Mouse (Mus musculus) stomach, embryonic 14.5 days (tissue): Measurements from ENCODE around the gene Smim24. TPM values are rescaled to one million over a fixed set of nuclear protein-coding genes. Genes with fewer than 3 reads are reported as not detected.

Experiments
- ATAC-seq: fragments of 200-750 bp; cut with Nextera tagmentation; 2 replicates; pipeline ENCODE4 v1.8.0; 2017; ENCODE audit warnings: low read depth, moderate TSS enrichment; ENCODE audit not compliant: insufficient number of reproducible peaks, insufficient read depth, low FRiP score
- H3K27ac ChIP-seq: fragments of 300-500 bp; sonication (generic); 2 replicates; pipeline ENCODE4 v1.5.1; 2014; ENCODE audit warnings: mild to moderate bottlenecking, low read length, moderate library complexity, mixed read lengths
- H3K27me3 ChIP-seq: fragments of 300-500 bp; sonication (generic); 2 replicates; pipeline ENCODE4 v1.6.1; 2014; ENCODE audit warnings: low read length, control low read depth, mixed read lengths; ENCODE audit not compliant: control insufficient read depth, insufficient read depth
- H3K36me3 ChIP-seq: fragments of 300-500 bp; sonication (generic); 2 replicates; pipeline ENCODE4 v1.6.1; 2014; ENCODE audit warnings: mild to moderate bottlenecking, control low read depth, low read length, moderate library complexity, mixed read lengths; ENCODE audit not compliant: control insufficient read depth, insufficient read depth
- H3K4me1 ChIP-seq: fragments of 300-500 bp; sonication (generic); 2 replicates; pipeline ENCODE4 v1.6.1; 2014; ENCODE audit warnings: low read length, control low read depth, mixed read lengths; ENCODE audit not compliant: control insufficient read depth, insufficient read depth
- H3K4me2 ChIP-seq: fragments of 300-500 bp; sonication (generic); replicated peaks from 2 replicates; pipeline ENCODE4 v1.6.1; 2014; ENCODE audit warnings: low read depth, low read length, control low read depth
- H3K4me3 ChIP-seq: fragments of 300-500 bp; sonication (generic); 2 replicates; pipeline ENCODE4 v1.5.1; 2014; ENCODE audit warnings: low read depth, low read length, control low read depth
- H3K9ac ChIP-seq: fragments of 300-500 bp; sonication (generic); replicated peaks from 2 replicates; pipeline ENCODE4 v1.6.1; 2014; ENCODE audit warnings: low read depth, mild to moderate bottlenecking, control low read depth, low read length, moderate library complexity, mixed read lengths
- H3K9me3 ChIP-seq: fragments of 300-500 bp; sonication (generic); 2 replicates; pipeline ENCODE4 v1.6.1; 2016; ENCODE audit warnings: low read depth, low read length, control low read depth; ENCODE audit not compliant: control insufficient read depth
- WGBS: fragments of 180-500 bp; shearing (Covaris S2); extraction: QIAGEN DNeasy Blood & Tissue Kit; methylation state at CpG from one replicate; pipeline ENCODE4 v1.1.7; 2014; 5-methylcytosine and 5-hydroxymethylcytosine counted together
- polyA plus RNA-seq: library from polyadenylated mRNA; unstranded; fragments of >200 nt; fragmentation: Nextera tagmentation; extraction: Ambion mirVana; gene quantifications from 2 replicates; pipeline ENCODE4 v1.2.1, GENCODE M21; 2014

The Smim24 gene
- polyA plus RNA-seq, 1 experiment from 2014 or later = 21.5 TPM

DNA sequence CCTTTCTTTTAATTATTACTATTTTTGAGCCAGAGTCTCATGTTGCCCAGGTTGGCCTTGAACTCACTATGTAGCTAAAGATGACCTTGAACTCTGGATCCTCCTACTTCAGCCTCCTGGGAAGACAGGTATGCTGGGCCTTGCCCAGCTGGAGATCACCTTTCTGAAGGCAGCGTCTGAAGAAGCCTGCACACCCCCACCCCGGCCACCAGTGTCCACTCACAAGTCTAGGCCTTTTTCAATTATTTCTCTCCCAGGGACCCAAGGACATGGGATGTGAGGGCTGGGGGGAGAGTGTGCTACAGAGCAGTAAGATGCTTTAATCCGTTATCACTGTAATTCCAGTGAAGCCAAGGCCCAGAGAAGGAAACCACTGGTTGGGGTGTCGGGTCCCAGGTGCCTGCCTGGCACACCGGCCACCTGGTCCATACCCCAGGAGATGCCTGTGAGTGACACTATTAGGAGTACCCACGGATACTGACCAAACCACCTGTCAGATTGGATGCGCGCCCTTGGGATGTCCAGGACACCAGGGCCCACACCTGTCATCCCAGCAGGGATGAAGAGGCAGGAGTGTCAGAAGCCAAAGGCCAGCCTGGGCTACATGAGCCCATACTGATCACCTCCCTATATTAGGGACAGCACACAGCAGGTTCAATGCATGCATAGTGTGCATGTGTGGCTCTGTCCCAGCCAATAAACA lies 35.1 kb downstream of the Smim24 start:
- WGBS = 78% methylated on average over 8 of the region's 8 CpGs
- peaks cover 38% of the 10 kb centered on the region for H3K4me1 ChIP-seq
- no peak overlapping the region for H3K27ac ChIP-seq
- no peak overlapping the region for H3K4me3 ChIP-seq
- ATAC-seq = no peak
- no peak overlapping the region; the same call in 1 of the 2 replicates for H3K4me2 ChIP-seq
- no peak overlapping the region for H3K9ac ChIP-seq
- H3K36me3 ChIP-seq = no peaks in the 10 kb centered on the region
- no peaks in the 10 kb centered on the region for H3K27me3 ChIP-seq
- no peaks in the 10 kb centered on the region for H3K9me3 ChIP-seq

GRCm38 (mm10) chr10:81428507-81428870 lies 35.6 kb downstream of the Smim24 start:
- ATAC-seq = no peak
- Histone ChIP-seq H3K27ac (no peak overlapping the region), H3K36me3 (no peaks in the 10 kb centered on the region), H3K9me3 (no peaks in the 10 kb centered on the region), H3K4me1 (peaks cover 42% of the 10 kb centered on the region), H3K9ac (no peak overlapping the region), H3K4me3 (no peak overlapping the region), H3K4me2 (no peak overlapping the region), H3K27me3 (no peaks in the 10 kb centered on the region)
- 88% methylated on average over 7 of the region's 7 CpGs for WGBS

DNA sequence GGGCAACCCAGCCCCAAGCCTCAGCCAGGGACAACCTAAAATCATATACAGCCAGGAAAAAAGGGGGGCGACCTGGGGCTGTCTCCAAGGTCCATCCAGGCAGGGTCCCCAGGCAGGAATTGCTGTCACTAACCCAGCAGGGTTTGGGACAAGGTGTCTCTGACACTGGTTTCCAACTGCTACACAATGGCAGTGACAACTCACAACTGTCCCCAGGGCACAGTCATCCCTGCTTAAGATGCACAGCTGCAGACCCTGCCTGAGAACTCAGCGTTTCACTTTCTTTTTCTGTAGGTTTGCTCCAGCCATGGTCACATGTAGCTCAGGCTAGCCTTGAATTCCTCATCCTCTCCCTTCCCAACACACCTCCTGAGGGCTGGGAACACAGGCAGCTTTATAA lies 36.2 kb downstream of the Smim24 start:
- Histone ChIP-seq H3K27me3 (no peaks in the 10 kb centered on the region), H3K4me1 (peaks cover 41% of the 10 kb centered on the region), H3K36me3 (no peaks in the 10 kb centered on the region), H3K9ac (no peak overlapping the region), H3K9me3 (no peaks in the 10 kb centered on the region), H3K4me2 (no peak overlapping the region), H3K4me3 (0 out of 2 replicates have a peak overlapping the region, but pooled peaks have one; percentile 76), H3K27ac (no peak overlapping the region)
- no peak for ATAC-seq
- WGBS = 37% methylated on average over 2 of the region's 2 CpGs

GRCm38 (mm10) chr10:81429605-81430061 lies 36.8 kb downstream of the Smim24 start:
- under 1% methylated on average over 19 of the region's 20 CpGs for WGBS
- H3K4me1 ChIP-seq = peaks cover 35% of the 10 kb centered on the region
- peak overlapping the region; percentile 73 for H3K9ac ChIP-seq
- H3K36me3 ChIP-seq = no peaks in the 10 kb centered on the region
- peak overlapping the region; percentile 86 for H3K4me2 ChIP-seq
- ATAC-seq = peak; percentile 21; the same call in 1 of the 2 replicates
- peak overlapping the region; percentile 76 for H3K4me3 ChIP-seq
- H3K9me3 ChIP-seq = no peaks in the 10 kb centered on the region
- H3K27me3 ChIP-seq = no peaks in the 10 kb centered on the region
- peak overlapping the region; percentile 89 for H3K27ac ChIP-seq

GRCm38 (mm10) chr10:81430141-81430830 lies 37.4 kb downstream of the Smim24 start:
- under 1% methylated on average over 75 of the region's 89 CpGs for WGBS
- H3K9ac ChIP-seq = peak overlapping the region; percentile 73
- H3K9me3 ChIP-seq = no peaks in the 10 kb centered on the region
- H3K27ac ChIP-seq = peak overlapping the region; percentile 89
- H3K4me2 ChIP-seq = peak overlapping the region; percentile 86
- ATAC-seq = peak; percentile 12; the same call in 1 of the 2 replicates
- H3K36me3 ChIP-seq = no peaks in the 10 kb centered on the region
- no peaks in the 10 kb centered on the region for H3K27me3 ChIP-seq
- H3K4me1 ChIP-seq = peaks cover 29% of the 10 kb centered on the region
- H3K4me3 ChIP-seq = peak overlapping the region; percentile 76

GRCm38 (mm10) chr10:81430831-81431525 lies 38.1 kb downstream of the Smim24 start:
- Histone ChIP-seq H3K4me1 (peaks cover 22% of the 10 kb centered on the region), H3K4me3 (peak overlapping the region; percentile 76), H3K27ac (peak overlapping the region; percentile 89), H3K9me3 (no peaks in the 10 kb centered on the region), H3K4me2 (peak overlapping the region; percentile 86), H3K9ac (peak overlapping the region; percentile 73), H3K27me3 (no peaks in the 10 kb centered on the region), H3K36me3 (no peaks in the 10 kb centered on the region)
- WGBS = 2% methylated on average over 53 of the region's 70 CpGs
- 0 out of 2 replicates have a peak, but pooled peaks have one; percentile 1 for ATAC-seq

- ATAC-seq = no peak
- Histone ChIP-seq H3K4me1 (peaks cover 17% of the 10 kb centered on the region), H3K27ac (0 out of 2 replicates have a peak overlapping the region, but pooled peaks have one; percentile 10), H3K9me3 (no peaks in the 10 kb centered on the region), H3K27me3 (no peaks in the 10 kb centered on the region), H3K36me3 (no peaks in the 10 kb centered on the region), H3K4me2 (peak overlapping the region; percentile 86), H3K9ac (no peak overlapping the region), H3K4me3 (peak overlapping the region; percentile 76; the same call in 1 of the 2 replicates)
- WGBS = 16% methylated on average over 15 of the region's 15 CpGs
Observed at GRCm38 (mm10) chr10:81431526-81432168, 38.8 kb downstream of the Smim24 start.
